Mouse (Mus musculus) mouse trophoblast stem cell (cell line): ENCODE data around the gene Atat1.

Source experiments
- in situ Hi-C, 2 experiments: fragments of 300-500 bp; cut with MseI, MboI; formaldehyde crosslinking; loops; 2 replicates in 1 of 2; 3 replicates in 1 of 2; pipeline ENCODE4 v1.15.1; 2025

Atat1 gene

DNA sequence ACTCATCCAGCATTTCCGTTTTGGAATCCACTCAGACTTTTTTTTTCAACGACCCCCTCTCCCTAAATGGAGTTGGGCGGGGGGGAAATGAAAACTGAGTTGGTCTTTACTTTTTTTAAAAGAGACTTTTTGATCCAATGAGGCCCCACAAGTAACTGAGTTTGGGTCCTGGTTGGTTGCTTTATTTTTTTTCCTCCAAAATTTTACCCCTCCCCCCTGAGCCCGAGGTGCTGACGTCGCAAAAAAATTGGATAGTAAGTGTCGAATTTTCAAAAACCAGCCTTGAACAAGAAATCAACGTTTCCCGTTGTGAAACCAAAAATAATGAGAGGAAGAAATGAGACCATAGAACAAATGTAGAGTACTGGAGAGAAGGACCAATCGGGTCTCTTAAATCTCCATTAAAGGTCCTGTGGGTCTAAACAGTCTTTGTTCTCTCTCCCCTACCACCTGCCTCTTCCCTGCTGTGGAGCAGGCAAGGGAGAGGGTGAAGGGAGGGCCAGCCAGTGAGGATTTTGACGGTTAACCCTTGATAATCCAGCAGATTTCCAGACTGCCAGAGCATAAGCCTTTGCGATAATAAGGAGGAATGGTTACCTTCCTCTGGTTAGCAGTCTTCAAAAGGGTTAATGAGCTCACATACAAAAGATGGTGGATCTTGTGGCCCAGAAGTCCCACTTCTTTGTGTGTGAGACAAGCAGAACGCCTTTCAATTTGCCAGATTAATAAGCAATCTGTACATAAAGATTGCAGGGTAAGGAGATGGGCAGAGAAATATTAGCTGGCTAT lies 7.8 kb upstream of the Atat1 start:
- in situ Hi-C loops = no loop called here

DNA sequence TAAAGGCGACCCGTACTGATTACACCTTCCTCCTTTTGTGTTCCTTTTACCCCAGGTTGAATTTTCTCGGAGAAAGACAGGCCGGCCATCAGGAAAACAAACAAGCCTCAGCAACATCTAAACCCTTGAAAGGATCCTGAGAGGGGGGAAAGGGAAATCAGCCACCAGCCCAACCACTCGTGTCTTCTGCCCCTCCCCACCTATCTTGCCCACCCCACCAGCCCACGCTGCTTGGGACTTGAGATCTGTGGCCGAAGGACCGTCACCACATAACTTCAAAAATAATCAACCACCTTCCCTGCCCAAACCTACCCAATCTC lies 7.2 kb upstream of the Atat1 start:
- in situ Hi-C loops = no loop called here

DNA sequence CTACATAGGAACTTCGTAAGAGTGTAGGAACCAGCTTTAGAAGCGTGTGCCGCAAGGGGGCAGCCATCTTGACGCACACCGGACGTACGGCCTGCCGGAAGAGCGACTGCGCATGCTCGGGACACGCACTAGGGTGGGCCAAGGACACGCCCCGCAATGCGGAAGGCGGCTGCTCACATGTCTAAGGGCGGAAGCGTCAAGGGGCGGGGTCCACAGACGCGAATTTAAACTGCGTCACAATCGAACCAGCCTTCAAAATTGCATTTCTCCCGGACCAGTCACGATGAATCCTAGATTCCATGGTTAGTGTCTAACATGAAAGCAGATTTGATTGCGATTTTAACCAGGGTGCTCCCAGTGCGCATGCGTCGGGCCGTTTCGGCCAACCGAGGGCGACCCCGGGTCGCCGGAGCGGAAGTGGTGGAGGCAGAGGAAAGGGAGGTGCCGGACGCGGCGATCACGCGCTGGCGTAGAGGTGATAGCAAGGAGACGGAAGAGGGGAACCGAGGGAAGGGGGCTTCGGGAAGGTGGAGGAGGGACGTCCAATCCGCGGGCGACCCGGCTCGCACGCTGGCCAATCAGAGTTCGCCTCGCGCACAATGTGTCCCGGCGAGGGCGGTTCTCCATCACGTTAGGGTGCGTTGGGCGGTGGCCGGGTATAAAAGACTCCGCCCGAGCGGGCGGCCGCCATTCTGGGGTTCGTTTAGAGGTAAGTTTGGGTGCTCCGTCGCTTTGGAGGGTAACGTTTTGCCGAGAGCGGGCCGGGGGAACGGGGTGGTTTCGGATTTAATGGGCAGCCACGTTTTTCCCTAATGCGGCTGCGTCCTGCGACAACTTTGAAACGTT lies 6.6 kb upstream of the Atat1 start, which contains the start of the genes Mrps18b and Ppp1r10:
Gene Mrps18b (minus strand): TSS at position 93 of the 846 bp plus-strand sequence.
Gene Ppp1r10 (plus strand): TSS at position 138 of the 846 bp plus-strand sequence.
- in situ Hi-C loops = no loop called here

DNA sequence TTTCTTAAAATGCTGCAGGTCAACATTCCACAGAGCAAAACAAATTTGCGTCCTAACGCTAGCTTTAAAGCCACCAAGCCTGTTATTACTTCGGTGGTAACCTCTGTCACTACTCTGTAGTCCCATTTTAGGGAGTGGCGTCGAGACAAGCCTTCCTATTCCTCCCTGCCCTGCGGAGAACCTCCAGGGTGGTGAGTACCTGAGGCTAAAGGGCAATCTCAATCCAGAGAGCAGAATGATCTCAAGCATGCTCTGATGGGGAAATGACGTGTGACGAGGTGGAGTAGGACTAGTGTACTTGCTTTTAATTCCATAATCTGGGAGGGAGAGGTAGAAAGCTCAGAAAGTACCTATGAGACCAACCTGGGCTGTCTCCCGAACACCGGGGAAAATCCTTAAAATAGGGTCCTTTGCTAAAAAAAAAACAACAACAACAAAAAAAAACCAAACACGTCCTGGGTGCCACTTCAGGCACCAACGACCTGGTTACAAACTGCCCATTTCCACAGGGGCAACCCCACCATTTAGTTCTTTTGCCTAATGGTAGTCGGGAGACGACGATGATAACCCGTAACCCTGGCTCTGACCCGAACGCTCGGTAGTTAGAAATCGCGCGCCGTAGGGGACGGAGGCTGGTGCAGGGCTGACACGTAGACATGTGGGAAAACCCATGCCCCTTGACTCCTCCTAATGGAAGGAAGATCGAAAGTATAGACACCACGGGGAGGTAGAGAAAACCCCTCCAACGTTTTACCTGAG lies 5.8 kb upstream of the Atat1 start:
- in situ Hi-C loops = no loop called here

DNA sequence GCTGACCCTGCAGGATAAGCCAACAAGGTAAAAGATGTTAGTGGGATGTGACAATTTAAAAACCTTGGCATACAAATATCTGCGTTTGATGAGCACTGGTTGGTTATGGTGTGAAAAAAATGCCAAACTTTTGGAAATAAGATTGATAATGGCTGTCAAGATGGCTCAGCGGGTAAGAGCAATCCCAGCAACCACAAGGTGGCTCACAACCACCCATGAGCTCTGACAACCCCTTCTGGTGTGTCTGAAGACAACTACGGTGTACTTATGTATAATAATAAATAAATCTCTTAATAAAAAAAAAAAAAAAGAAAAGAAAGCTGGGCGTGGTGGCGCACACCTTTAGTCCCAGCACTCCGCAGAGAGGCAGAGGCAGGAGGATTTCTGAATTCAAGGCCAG lies 5.1 kb upstream of the Atat1 start:
- in situ Hi-C loops = no loop called here

DNA sequence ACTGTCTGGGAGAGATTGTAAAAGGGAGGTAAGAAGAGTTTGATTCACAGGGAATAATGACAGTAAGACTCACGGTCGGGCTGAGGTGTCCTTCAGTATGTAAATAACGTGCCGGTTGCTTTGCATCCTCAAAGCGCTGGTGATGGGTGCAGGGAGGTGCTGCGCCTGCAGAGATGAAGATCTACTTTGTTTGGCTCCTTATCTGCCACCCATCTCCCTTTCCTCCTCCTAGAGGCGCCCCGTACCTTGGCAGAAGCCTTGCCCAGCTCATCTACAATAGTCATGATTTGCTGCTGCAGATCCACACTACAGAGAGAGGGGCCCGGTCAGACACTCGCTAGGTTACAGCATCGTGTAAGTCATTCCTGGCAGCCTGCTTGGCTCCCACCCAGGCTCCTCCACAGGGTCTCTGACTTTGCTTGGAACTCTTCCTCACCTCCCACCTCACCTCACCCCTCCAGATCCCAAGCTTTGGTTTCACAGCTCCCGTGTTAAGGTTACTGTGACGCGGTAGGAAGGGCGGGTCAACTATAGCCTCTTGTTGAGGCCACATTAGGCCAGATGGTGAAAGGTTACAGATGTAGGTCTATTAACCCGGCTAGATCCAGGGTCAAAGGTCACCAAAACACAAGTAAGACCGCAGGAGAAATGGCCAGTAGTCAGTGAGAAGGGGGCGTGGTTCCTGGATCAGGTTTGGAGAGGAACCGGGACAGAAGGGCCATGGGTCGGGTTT lies 523 bp downstream of the Atat1 start:
- in situ Hi-C loops = no loop called here

DNA sequence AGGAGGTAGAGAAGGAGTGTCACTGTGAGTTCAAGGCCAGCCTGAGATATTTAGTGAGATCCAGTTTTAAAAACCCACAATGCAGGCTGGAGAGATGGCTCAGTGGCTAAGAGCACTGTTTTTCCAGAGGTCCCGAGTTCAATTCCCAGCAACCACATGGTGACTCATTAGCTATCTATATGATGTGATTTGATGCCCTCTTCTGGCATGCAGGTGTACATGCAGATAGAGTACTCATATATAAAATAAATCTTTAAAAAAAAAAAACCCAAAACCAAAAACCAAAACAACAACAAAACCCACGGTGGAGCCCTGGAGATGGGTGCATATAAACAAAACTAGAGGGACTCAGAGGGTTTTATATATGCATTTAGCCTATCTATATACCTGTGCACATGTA lies 2.3 kb downstream of the Atat1 start:
- in situ Hi-C loops = no loop called here

DNA sequence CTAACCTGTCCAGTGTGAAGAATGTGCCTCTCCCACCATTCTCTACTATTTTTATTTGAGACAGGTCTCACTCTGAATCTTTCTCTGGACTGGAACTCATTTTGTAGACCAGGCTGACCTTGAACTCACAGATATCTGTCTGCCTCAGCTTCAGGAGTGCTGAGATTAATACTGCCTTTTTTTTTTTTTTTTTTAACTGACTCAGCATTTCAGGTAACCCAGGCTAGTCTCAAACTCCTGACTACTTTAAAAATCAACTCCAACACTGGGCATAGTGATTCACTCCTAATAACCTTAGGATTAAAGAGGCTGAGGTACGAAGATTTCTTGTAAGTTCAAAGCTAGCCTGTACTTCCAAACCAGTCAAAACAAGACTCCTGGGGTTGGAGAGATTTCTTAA lies 4.3 kb downstream of the Atat1 start:
- in situ Hi-C loops = no loop called here

DNA sequence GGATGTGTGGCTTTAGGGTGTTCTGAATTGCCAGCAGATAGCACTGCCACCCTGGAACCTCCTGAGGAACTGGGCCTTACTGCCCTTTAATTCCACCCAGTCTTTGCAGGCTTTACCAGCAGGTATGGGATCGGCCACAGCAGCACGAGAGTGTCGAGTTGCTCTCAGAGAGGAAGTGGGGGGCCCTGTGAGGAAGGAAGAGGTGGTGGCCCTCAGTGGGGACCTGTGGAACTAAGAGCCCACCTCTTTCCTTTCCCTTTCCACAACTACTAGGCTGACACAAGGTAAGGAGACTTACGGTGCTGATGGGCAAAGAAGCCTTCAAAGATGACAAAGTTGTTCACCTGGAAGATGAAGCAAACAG lies 5.9 kb downstream of the Atat1 start:
- in situ Hi-C loops = no loop called here

DNA sequence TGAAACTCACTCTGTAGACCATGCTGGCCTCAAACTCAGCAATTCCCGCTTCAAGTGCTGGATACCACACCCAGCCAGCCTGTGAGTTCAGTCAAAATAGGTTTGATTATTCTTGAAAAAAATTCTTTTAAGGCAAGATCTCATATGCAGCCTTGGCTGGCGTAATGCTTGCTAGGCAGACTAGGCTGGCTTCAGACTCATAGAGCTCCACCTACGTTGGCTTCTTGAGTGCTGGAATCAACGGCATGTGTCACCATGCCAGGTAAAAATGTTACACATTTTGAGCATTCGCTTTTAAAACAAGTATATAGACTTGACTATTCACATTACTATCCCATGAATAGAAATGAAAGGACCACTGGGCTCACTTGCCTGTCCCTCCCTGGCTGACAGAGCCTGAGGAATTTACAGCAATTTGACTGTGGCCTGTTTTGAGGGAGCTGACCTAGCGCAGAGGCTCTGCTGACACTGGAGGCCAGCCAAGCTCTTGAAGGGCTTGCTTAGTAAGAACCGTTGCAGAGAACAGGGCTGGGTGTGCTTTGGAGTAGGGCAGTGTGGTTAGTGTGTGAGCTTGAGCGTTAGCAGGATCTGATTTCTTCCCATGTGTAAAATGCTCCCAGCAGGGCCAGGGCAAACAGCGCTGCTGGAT lies 6.4 kb downstream of the Atat1 start:
- in situ Hi-C loops = no loop called here

DNA sequence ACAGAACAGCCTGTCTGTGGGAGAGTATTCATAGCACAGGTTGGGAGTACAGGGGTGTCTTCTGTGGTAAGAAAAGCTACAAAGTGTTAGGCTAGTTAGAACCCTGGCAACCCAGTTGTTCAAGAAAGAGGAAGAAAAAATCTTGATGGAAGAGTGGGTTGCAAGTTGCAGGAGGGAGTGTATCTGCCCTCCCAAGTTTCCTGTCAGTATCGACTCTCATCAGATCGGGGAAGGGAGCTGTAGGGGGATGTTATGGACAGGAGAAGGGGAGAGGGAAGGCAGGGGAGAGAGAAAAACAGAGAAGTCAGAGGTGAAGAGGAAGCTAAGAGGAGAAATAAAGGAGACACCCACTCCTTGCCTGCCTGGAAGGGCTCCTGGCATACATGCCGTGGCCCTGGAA lies 9.2 kb downstream of the Atat1 start:
- in situ Hi-C loops = no loop called here

DNA sequence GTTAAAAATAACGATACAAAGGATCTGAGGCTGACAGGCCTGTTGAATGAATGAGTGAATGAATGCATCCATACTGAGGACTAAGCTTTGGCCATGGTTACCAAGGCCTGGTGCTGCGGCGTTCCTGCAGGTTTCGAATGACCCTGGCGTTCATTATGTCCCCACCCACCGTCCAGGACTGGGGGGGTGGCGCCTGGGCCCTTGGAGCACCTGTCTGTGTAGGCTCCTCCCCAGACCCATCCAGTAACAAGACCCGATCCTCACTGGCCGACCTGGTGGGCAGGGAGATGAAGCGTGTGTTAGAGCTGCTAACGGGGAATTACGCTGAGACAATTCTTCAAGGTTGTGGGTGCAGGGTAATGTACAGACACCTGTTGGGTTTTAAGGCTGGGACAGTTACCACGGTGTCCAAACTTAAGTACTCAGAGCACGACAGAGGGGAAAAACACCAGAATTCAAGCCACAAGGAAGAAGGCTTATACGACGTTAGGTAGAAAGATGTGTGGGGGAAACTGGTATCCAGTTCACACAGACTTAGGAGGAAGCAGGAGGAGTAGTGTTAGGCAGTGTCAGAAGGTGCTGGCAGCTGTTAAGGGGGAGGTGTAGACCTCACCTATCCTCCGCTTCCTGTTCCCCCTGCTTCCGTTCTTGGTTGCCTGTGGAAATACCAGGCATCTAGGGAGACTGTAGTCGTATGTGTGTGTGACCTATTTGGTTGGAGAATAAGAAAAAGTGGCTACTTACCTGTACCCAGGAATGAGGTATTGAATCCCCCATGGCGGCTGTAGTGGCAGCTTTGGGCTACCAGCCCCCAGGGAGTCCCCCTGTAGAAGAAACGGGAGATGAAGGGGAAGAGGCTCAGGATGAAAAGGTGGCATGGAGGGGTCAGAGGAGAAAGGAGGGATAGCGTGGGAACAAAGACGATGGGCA lies 12.0 kb downstream of the Atat1 start:
- in situ Hi-C loops = no loop called here

DNA sequence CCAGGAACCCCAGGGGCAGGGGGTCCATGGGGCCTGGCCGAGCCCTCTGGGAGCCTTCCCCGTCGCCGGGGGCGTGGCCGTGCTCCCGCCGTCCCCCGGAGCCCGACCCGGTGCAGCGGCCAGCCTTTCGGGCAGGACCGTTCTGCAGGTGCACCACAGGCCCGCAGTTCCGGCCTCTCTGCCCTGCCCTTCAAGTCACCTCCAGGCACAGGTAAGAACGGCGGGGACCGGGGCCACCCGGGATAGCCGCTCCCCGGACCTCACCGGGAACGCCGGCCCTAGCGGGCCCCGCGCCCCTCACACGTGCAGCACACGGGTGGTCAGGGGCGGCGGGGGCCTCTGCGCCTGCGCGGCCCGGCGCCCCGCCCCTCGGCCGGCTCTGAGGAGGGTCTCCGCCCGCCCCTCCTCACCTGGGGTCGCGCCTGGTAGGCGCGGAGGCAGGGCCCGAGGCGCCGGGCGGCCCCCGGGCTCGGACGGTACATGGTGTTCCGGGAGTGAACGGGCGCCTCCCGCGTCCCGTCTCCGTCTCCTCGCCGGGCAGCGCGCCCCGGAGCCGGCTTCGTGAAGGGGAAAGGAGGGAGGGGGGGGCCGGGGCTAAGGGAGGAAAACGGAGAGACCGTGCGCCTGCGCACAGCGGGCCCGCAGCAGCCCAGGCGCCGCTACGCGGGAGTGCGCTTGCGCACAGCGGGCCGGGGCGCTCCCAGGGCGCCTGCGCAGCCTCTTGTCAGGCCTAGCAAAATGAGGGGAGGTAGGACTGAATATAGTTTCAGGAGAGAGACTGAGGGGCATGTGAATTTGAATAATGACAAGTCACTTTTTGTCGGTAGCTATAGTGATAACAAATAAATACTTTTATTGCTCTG lies 12.9 kb downstream of the Atat1 start, which contains the start of gene 2310061I04Rik:
Gene 2310061I04Rik (minus strand): TSS at position 651 of the 863 bp plus-strand sequence.
- in situ Hi-C loops = no loop called here

DNA sequence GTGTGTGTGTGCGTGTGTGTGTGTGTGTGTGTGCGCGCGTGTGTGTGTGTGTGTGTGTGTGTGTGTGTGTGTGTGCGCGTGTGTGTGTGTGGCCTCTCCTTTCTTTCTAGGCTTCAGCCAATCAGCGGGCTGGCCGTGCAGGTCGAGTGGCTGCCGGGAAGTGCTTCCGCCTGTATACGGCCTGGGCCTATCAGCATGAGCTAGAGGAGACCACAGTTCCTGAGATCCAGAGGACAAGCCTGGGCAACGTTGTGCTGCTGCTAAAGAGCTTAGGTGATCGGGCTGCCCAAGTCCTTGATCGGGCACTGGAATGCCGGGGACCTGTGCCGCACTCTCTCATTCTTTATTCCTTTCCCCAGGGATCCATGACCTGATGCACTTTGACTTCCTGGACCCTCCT lies 22.1 kb downstream of the Atat1 start:
- in situ Hi-C loops = no loop called here

DNA sequence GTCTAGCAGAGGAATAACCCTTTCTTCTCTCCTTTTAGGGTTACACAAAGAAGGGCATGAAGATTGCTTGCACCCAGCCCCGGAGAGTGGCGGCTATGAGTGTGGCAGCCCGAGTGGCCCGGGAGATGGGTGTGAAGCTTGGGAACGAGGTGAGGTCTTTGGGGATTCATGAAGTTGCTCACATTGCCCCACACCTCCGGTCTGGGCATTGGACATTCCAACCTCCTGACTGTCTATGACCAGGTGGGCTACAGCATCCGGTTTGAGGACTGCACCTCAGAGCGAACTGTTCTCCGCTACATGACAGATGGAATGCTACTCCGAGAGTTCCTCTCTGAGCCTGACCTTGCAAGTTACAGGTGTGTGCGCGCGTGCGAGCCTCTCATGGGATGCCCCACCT lies 26.1 kb downstream of the Atat1 start:
- in situ Hi-C loops = no loop called here

DNA sequence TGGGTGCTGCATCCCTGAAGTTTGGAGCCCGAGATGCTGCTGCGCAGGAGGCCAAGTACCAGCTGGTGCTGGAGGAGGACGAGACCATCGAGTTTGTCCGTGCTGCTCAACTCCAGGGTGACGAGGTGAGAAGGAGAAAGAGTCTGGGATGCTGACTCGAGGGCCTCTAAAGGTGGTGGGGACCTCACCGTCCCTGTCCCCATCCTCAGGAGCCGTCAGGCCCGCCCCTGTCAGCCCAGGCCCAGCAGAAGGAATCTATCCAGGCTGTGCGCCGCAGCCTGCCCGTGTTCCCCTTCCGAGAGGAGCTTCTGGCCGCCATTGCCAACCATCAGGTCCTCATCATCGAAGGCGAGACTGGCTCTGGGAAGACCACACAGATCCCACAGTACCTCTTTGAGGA lies 27.0 kb downstream of the Atat1 start:
- in situ Hi-C loops = no loop called here

DNA sequence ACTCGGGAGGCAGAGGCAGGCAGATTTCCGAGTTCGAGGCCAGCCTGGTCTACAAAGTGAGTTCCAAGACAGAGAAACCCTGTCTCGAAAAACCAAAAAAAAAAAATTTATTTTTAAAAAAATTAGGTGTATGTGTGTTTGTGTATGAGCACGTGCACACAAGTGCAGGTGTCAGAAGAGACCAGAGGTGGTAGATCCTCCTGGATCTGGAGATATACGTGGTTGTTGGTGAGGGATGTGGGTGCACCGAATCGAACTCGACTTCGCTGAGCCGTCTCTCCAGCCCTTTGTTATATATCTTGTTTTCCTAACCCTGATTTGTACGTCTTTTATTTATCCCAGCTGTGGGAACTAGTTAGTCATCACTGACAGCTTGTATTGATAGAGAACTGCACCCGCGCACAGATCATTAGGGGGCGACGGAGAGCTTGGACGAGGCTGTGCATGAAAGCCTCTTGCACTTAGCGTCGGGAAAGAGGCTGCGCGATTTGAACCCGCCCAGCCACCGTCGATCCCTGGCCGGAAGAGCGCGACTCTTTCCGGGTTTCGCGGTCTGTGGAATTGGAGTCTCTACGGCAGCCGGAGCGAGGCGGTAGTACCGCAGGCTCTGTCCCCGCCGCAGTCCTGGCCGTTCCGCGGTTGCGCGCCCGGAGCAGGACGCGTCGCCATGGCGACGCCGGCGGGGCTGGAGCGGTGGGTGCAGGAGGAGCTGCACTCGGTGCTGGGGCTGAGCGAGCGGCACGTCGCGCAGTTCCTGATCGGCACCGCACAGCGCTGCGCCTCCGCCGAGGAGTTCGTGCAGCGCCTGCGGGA lies 30.4 kb downstream of the Atat1 start, which contains the start of gene Dhx16:
Gene Dhx16 (plus strand): TSS at position 575 of the 813 bp plus-strand sequence.
- in situ Hi-C loops = loop anchor here in 1 of 2 experiments (5.0 kb wide), 1 partner anchor 47 kb away; no protein-coding TSS in a partner anchor

DNA sequence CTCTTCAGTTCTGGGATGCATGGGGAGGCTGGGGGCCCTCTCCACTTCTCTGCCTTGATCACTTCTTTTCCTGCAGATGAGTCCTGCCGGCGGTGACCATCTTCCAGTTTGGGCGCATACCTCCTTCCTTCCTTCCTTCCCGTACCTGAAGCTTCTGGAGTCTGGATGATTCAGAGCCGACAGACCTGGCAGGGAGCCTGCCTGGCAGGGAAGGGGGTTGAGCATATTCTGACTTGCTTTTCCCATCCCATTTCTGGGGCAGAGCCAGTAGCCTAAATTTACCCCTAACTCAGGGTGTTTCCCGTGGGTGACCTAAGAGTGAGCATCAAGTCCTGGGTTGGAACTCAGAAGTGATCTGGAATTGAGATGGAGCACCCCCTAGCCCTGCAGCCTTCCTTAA lies 35.2 kb downstream of the Atat1 start:
- in situ Hi-C loops = loop anchor here (5.0 kb wide), 1 partner anchor 42 kb away; no protein-coding TSS in a partner anchor
